Mouse (Mus musculus) brain, embryonic 18.5 days (tissue): ENCODE data around the gene Hc.

ENCODE experiments used
- DNase-seq: peaks from one replicate; pipeline ENCODE4 v3.0.0-alpha.2; 2012; ENCODE audit warnings: low read depth, low spot score

Hc gene

DNA sequence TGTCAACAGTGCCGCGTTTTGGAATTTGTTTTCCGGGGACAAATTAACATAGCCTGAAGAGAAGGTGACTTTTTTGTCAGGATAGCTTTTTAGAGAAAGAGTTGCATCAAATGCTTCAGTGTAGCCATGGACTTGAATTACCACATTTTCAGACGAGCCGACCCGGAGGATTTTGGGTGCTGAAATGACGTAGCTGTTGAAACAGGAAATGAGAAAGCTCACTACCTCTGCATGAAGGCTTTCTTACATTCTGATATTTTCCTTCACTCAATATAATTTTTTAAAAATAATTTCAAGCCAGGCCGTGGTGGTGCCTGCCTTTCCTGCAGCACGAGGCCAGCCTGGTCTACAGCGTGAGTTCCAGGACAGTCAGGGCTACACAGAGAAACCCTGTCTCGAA is 4.0 kb downstream of the Hc start:
- no peak for DNase-seq

- no peak for DNase-seq
These were observed 12.4 kb downstream of the Hc start for GRCm38 (mm10) chr2:35048851-35049250.

GRCm38 (mm10) chr2:35044956-35045355 is 16.3 kb downstream of the Hc start:
- no peak for DNase-seq

GRCm38 (mm10) chr2:35038580-35039375 is 22.5 kb downstream of the Hc start:
- DNase-seq: no peak

DNA sequence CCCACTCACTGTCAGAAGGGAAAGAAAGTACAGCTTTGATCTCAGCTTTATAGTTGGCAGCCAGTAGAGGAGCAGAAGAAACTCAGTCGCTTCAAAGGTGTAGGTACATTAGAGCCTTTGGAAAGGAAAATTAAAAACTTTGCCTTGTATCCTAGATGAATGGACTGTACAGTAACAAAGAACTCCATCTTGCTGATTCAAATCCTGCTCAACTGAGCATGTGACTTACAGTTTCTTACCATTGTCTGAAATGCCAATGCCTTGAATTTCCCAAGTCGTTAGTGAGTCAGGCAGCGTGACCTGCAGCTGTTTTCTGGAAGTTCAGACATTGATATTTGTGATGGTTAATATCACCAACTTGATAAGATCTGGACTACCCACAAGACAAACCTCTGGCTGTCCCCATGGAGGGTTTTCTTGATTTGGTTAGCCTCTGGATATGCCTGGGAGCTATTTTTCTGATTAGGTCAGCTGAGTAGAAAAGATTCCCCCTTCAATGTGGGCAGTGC is 36.5 kb downstream of the Hc start:
- no peak for DNase-seq

DNA sequence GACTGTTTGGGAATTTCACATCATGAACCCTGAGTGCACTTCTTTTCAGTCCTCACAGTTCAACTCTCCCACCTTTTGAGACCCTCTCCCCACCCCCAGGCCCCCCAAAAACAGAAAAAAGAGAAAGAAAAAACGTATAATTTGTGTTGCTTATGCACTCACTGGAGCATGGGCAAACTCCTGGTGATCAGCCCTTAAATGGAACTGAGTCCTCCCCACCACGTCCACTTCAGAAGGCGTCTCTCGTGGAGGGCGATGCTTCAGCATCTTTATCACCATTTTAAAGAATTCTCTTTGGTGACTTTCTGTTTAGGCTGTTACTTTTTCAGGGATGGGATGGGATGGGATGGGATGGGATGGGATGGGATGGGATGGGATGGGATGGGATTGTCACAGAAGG is 39.4 kb downstream of the Hc start:
- DNase-seq: no peak

- DNase-seq: no peak
These were observed 45.4 kb downstream of the Hc start for GRCm38 (mm10) chr2:35015861-35016260.

DNA sequence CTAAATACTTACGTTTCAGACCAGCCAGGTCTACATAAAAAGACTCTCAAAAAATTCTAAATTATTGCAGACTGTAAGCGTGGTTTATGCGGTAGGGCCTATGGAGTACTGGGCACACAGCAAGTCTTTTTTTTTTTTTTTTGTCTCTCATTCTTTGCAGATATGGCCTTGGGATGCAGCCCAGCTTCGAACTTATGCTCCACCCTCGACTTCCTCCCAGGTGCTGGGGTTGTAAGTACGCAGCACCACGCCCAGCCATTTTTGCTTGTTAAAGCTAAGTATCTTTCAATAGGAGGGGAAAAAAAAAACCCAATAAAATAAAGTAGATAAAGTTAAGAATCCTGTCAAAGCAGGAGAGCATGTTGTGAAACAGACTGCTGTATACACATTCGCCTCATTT is 49.6 kb downstream of the Hc start:
- no peak for DNase-seq

DNA sequence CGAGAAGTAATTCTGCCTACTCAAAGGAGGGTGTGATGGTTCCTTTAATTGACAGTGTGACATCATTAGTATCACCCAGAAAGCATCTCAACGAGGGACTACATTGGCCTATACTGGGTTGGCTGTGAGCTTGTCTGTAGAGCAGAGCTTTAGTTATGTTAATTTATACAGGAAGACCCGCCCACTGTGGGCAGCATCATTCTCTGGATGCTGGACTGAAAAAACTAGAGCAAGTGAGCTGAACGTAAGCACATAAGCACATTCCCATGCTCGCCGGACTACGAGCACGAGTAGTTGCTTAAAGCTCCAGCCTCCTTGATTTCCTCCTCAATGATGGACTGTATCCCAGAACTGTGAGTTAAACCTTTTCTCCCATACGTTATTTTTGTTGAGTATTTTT is 62.3 kb downstream of the Hc start:
- DNase-seq: no peak

DNA sequence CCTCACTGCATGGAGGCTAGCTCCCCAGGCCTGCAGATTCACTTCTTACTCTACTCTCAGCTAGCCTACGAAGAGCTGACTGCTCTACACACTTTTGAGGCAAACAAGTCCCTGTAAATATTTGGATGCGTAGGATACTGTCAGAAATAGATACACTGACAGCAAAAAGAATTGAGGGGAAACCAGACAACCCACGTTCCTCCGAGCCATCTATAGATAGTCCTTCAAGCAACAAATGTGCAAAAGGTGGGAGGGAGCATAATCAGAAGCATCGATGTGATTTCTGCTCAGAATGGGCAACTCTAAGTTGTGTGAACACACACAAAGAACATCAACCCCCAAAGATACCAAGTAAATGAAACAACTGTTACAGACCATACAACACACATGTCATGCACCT is 64.7 kb downstream of the Hc start:
- DNase-seq: no peak

GRCm38 (mm10) chr2:34993696-34994356 is 67.4 kb downstream of the Hc start:
- no peak for DNase-seq

DNA sequence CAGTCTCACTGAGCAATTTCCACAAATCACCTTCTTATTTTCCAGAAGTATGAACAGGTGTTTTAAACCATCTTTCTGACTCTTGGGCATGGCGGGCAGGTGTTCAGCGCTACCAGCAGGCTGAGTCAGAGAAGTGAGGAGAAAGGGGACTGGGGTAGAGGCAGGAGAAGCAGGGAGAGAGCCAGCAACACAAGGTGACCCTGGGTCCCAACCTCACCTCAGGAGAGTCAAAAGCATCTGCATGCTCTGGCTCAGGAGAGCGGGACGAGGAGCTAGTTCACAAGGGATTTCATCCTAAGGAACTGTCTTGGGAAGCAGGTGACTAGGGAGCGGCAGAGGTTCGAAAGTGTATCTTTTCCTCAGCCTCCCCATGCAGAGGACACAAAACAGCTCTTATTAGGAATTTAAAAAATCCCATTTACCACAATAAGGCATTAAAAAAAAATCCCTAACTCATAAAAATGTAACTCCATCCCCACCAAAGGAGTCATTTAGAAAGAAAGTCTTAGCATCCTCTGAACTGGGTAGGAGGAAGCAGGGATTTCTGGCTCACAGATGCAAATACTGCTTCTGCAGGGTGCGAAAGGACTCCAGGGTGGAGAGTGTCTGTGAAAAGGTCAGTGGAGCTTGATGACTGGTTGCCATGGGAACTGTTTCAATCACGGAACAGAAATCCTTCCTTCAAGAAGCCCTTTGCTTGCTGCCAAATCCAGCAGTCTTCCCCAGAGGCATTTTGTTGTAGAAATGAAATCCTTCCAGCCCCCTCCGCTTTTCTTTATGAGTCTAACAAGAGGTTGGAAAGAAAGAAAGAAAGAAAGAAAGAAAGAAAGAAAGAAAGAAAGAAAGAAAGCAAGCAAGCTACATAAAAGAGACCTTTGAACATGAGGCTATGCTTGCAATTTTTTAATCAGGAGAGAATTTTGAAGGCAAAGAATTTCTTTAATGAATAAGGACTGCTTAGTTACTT is 68.2 kb downstream of the Hc start:
- peak; percentile 72 for DNase-seq

- no peak for DNase-seq
These were observed 69.3 kb downstream of the Hc start for GRCm38 (mm10) chr2:34991966-34992365.

DNA sequence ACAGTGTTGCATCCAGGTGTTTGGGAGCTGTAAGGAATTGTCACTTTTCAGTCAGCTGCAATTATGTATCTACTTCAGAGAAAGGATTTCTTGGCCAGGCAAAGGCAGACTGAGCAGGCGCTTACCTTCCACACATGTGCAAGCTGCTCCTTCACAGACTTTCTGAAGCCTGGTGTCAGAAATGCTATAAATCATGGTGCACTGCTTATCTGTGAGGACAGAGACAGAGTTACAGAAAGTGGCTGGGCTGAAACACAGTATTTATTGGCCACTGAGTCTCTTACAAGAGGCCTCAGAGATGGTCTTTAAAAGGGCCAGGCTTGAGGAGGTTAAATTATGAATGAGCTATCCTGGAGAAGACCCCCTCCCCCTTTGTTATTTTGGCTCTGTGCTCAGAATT is 71.5 kb downstream of the Hc start:
- no peak for DNase-seq

DNA sequence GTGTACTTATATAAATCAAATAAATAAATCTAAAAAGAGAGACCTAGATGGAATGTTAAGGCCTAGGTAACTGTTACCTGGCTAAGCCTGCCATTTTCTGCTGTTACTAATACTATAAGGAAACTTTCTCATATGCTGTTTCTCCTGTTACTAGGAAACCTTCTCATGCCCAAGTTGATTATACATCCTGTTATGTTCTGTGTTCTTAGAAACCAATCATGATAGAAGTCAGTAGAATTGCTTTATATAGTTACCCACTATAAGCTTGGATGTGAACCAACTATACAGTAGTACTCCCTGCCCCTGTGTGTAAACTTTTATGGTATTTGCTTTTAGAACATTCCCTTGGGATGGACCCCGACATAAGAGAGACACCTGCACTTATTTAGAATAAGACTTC is 73.6 kb downstream of the Hc start:
- no peak for DNase-seq

DNA sequence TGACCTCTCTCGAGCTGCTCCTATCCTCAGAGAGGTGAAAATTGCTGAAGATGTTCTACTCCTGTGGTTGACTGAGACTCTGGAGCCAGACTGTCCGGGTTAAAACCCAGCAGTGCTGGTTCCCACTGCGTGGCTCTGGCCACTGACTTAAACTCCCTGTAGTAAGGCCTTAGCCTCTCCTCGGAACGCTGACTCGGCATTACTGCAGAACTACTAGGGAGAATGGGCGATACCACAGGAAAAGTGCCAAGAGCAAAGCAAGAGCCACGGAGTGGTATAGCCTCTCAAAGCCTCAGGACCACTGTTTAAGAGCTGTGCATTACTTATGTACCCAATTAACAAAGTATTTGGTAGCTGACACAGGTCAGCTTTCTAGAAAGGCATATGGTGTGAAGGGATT is 76.4 kb downstream of the Hc start:
- DNase-seq: no peak

GRCm38 (mm10) chr2:34982906-34983698 is 78.1 kb downstream of the Hc start:
- DNase-seq: no peak

DNA sequence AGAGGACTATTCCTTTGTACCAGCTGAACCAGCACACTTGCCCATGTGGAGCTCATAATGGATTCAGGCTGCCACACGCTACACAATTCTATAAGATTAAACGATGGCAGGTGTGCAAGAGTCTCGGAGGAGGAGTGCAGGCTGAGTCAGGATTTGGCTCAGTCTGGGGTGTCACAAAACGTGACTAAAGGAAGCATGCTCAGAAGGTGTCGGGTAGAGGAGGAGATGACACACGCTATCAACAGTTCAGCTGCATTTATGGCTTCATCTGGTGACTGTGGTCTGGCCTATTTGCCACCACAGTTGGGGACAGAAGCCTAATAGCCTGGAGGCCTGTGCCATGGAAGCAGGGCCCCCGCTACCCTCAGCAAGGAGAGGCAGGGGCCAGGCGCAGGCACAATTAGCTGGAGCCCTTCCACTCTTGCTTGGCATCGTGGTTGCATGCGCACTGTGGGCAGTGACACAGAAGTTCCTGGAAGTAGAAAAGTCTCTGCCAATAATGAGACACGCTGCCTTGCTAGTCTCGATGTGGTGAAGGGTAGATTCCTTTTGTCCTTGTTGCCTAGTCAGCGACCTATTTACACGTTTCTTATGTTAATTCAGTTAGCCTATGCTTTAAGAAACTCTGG is 79.0 kb downstream of the Hc start:
- DNase-seq: no peak

- no peak for DNase-seq
These were observed 81.7 kb downstream of the Hc start for GRCm38 (mm10) chr2:34979459-34980011.

- DNase-seq: no peak
These were observed 83.0 kb downstream of the Hc start for GRCm38 (mm10) chr2:34978226-34978625.
